Mouse (Mus musculus) midbrain, embryonic 16.5 days (tissue): ENCODE measurements around the gene Gstt1. TPM values are rescaled to one million over a fixed set of nuclear protein-coding genes. Genes with fewer than 3 reads are reported as not detected.

Experiments
- ATAC-seq: fragments of 200-750 bp; cut with Nextera tagmentation; 2 replicates; pipeline ENCODE4 v1.8.0; 2017; ENCODE audit warnings: moderate TSS enrichment
- H3K27ac ChIP-seq: fragments of 300-500 bp; sonication (generic); 2 replicates; pipeline ENCODE4 v1.5.1; 2014; ENCODE audit warnings: mild to moderate bottlenecking, low read length, mixed read lengths
- H3K27me3 ChIP-seq: fragments of 300-500 bp; sonication (generic); 2 replicates; pipeline ENCODE4 v1.6.1; 2014; ENCODE audit warnings: low read depth, low read length, mixed read lengths; ENCODE audit not compliant: control insufficient read depth, insufficient read depth
- H3K36me3 ChIP-seq: fragments of 300-500 bp; sonication (generic); 2 replicates; pipeline ENCODE4 v1.6.1; 2014; ENCODE audit warnings: mild to moderate bottlenecking, low read length, moderate library complexity, mixed read lengths; ENCODE audit not compliant: control insufficient read depth, insufficient read depth
- H3K4me1 ChIP-seq: fragments of 300-500 bp; sonication (generic); 2 replicates; pipeline ENCODE4 v1.6.1; 2014; ENCODE audit warnings: mild to moderate bottlenecking, low read length, mixed read lengths; ENCODE audit not compliant: control insufficient read depth, insufficient read depth
- H3K4me2 ChIP-seq: fragments of 300-500 bp; sonication (generic); 2 replicates; pipeline ENCODE4 v1.6.1; 2014; ENCODE audit warnings: mild to moderate bottlenecking, low read length, mixed read lengths
- H3K4me3 ChIP-seq: fragments of 300-500 bp; sonication (generic); 2 replicates; pipeline ENCODE4 v1.5.1; 2014; ENCODE audit warnings: low read depth, mild to moderate bottlenecking, low read length, moderate library complexity, mixed read lengths
- H3K9ac ChIP-seq: fragments of 300-500 bp; sonication (generic); 2 replicates; pipeline ENCODE4 v1.6.1; 2014; ENCODE audit warnings: low read depth, low read length, mixed read lengths
- H3K9me3 ChIP-seq: fragments of 300-500 bp; sonication (generic); replicated peaks from 2 replicates; pipeline ENCODE4 v1.6.1; 2014; ENCODE audit warnings: mild to moderate bottlenecking, low read length, mixed read lengths; ENCODE audit not compliant: control insufficient read depth, poor library complexity, severe bottlenecking
- WGBS: fragments of 180-500 bp; shearing (Covaris S2); extraction: QIAGEN DNeasy Blood & Tissue Kit; methylation state at CpG from one replicate; pipeline ENCODE4 v1.1.7; 2014; 5-methylcytosine and 5-hydroxymethylcytosine counted together
- polyA plus RNA-seq: library from polyadenylated mRNA; unstranded; fragments of >200 nt; fragmentation: Nextera tagmentation; extraction: Ambion mirVana; gene quantifications from 2 replicates; pipeline ENCODE4 v1.2.1, GENCODE M21; 2015

Gstt1 gene
- polyA plus RNA-seq, 1 experiment from 2014 or later: 20.3 TPM

DNA sequence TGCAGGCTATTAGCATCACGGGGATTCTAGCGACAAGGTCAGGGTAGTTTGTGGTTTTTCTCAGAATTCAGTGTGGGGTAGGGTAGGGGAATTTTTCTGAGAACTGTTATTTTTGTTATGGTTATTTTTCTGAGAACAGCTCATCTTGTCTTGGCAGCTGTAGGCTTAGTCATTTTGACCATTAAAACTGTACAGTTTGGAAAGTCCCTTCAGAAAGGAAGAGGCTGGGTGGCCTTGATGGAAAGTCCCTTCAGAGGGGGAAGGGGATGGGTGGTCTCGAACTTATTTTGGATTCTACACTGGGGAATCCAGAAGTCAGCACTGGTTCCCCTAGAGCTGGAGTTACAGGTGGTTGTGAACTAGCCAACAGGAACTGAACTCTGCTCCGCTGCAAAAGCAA lies 26.1 kb upstream of the Gstt1 start:
- Histone ChIP-seq H3K36me3 (no peaks in the 10 kb centered on the region), H3K27me3 (no peaks in the 10 kb centered on the region), H3K9me3 (no peaks in the 10 kb centered on the region), H3K27ac (no peak overlapping the region), H3K4me3 (no peak overlapping the region), H3K4me1 (no peaks in the 10 kb centered on the region), H3K9ac (no peak overlapping the region), H3K4me2 (no peak overlapping the region)
- 88% methylated on average over 4 of the region's 4 CpGs for WGBS
- ATAC-seq: no peak

DNA sequence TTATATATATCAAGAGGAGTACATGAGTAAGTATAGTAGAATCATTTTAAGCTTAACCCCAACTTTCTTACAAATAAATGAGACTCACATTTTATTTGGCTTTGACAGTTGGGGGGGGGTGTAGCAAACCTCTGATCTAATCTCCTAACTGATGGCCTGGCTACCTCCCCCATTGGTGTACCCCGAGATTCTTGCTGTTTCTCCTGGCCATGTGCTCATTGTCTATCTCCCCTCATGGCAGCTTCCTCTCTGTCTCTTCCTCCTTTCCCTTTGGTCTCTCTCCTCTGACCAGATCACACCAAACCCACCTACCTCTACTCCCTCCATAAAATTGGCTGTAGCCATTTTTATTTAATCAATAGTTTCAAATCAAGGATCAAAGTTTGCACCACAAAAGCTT lies 25.4 kb upstream of the Gstt1 start:
- no peak overlapping the region for H3K4me2 ChIP-seq
- no peak overlapping the region for H3K9ac ChIP-seq
- H3K9me3 ChIP-seq: no peaks in the 10 kb centered on the region
- no peak for ATAC-seq
- no peaks in the 10 kb centered on the region for H3K27me3 ChIP-seq
- no peaks in the 10 kb centered on the region for H3K36me3 ChIP-seq
- H3K4me3 ChIP-seq: no peak overlapping the region
- H3K4me1 ChIP-seq: no peaks in the 10 kb centered on the region
- WGBS: 100% methylated on average over 1 of the region's 1 CpGs
- H3K27ac ChIP-seq: no peak overlapping the region

DNA sequence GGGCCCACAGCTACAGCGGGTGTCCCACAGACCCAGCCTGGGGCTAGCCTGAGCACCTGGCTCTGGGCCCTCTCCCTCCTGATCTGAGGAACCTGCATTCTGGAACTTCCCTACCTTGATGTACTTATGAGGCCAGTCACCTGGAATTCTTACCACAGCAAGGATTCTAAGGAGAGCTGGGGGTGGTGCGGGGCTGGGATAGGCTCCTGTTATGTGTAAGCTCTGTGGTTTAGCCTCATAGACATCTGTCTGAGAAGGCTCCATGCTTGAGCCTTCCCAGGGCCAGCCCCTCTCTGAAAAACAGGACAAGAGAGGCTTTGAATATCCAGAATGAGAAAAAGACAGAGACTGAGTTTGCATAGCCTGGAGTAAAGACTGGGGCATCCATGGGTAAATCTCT lies 24.1 kb upstream of the Gstt1 start, which contains the start of gene Gstt4:
Gene Gstt4 (minus strand): TSS at position 101 of the 400 bp plus-strand sequence.
- Histone ChIP-seq H3K27me3 (no peaks in the 10 kb centered on the region), H3K4me2 (no peak within 1 kb of the TSS), H3K9me3 (no peaks in the 10 kb centered on the region), H3K9ac (no peak within 1 kb of the TSS), H3K4me3 (no peak within 1 kb of the TSS), H3K36me3 (no peaks in the 10 kb centered on the region), H3K4me1 (no peaks in the 10 kb centered on the region), H3K27ac (no peak within 1 kb of the TSS)
- 93% methylated on average over 2 of the region's 2 CpGs for WGBS
- no peak for ATAC-seq

DNA sequence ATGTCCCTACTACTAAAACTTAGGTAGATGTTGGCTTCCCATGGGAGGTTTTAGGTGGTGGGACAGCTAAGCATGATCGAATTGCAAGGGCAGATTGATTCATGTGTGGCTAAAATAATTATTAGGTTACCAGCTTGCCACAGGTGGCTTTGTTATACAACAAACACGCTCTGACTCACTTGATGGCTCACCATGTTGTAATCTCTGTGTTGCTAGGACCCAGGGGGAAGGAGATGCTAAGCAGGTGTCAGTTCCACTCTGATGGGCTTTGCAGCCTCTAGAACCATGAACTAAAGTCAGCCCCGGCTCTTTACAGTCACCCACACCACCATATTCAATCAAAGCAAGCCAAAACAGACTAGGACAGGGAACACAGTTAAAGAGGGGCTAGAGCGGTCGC lies 21.5 kb upstream of the Gstt1 start:
- Histone ChIP-seq H3K4me2 (no peak overlapping the region), H3K4me1 (no peaks in the 10 kb centered on the region), H3K9ac (no peak overlapping the region), H3K36me3 (no peaks in the 10 kb centered on the region), H3K27ac (no peak overlapping the region), H3K27me3 (no peaks in the 10 kb centered on the region), H3K9me3 (no peaks in the 10 kb centered on the region), H3K4me3 (no peak overlapping the region)
- 89% methylated on average over 5 of the region's 5 CpGs for WGBS
- ATAC-seq: no peak

DNA sequence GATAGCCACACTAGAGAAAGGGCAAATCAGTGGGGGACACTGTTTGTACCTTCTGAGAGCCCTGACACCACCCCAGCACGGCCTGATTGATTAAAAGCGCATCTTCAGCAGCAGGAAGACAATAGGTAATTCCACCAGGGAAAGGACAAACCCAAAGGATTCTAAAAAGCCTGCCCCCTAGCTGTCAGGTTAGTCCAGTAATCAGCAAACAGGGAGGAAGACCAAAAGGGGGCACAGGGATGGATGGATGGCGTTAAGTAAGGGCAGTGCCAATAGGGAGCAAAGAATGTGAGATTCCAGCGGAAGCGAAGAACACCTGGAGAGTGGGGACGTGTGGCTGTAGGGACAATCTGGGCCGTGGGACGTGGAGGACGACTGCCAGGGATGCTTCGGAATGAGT lies 20.3 kb upstream of the Gstt1 start:
- 64% methylated on average over 10 of the region's 10 CpGs for WGBS
- H3K4me2 ChIP-seq: no peak overlapping the region
- no peaks in the 10 kb centered on the region for H3K27me3 ChIP-seq
- no peak overlapping the region for H3K9ac ChIP-seq
- H3K9me3 ChIP-seq: no peaks in the 10 kb centered on the region
- H3K4me3 ChIP-seq: no peak overlapping the region
- H3K27ac ChIP-seq: no peak overlapping the region
- H3K4me1 ChIP-seq: no peaks in the 10 kb centered on the region
- no peaks in the 10 kb centered on the region for H3K36me3 ChIP-seq
- no peak for ATAC-seq

DNA sequence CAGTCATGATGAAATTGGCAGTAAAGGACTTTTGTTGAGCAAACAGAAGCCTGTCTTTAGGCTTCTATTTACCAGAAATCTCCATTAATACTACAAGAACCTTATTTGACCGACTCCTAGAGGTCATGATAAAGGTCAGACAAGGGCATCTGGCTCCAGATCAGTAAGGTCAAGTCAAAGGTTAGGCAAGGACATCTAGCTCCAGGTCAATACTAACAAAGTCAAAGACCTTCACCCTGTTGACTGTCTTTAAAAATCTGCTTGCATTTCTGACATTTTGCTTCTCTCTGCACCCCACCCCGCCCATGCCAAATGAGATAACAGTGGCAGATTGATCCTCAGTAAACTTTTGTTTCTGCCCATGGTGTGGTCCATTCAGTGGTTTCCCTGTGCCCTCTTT lies 5.8 kb upstream of the Gstt1 start:
- Histone ChIP-seq H3K27ac (no peak overlapping the region), H3K4me1 (no peaks in the 10 kb centered on the region), H3K27me3 (no peaks in the 10 kb centered on the region), H3K4me2 (no peak overlapping the region), H3K36me3 (no peaks in the 10 kb centered on the region), H3K4me3 (no peak overlapping the region), H3K9me3 (no peaks in the 10 kb centered on the region), H3K9ac (no peak overlapping the region)
- WGBS: 72% methylated on average over 2 of the region's 2 CpGs
- no peak for ATAC-seq

DNA sequence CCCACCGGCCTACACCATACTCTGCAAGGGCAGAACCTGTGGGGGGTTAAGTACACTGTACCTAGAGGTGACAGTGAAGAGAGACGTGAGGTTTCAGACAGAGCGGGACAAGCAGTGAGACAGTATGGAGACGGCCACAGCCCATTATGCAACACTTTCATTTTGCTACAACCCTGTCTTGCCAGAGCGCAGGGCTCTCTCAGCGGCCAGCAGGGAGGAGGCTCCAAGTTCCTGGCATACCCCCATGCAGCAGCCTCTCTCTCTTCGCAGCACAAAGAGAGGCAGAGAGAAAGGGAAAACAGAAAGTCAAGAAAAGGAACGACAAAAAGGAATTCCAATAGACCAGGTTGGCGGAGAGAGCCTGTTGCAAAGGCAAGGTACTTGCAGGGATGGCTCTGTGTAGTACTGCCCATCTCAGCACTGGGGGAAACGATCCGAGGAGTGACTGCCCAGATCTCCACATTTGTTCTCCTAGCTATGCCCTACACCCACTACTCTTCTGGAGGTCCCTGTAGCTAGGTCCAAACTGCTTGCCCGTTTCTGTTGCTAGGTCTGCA lies 687 bp downstream of the Gstt1 start:
- ATAC-seq: peak; percentile 80
- Histone ChIP-seq H3K9me3 (no peaks in the 10 kb centered on the region), H3K4me2 (peak overlapping the region; percentile 59), H3K4me1 (peaks cover 5% of the 10 kb centered on the region), H3K9ac (peak overlapping the region; percentile 10), H3K36me3 (no peaks in the 10 kb centered on the region), H3K27ac (0 out of 2 replicates have a peak overlapping the region, but pooled peaks have one; percentile 9), H3K27me3 (no peaks in the 10 kb centered on the region), H3K4me3 (peak overlapping the region; percentile 41)
- WGBS: under 1% methylated on average over 12 of the region's 12 CpGs

DNA sequence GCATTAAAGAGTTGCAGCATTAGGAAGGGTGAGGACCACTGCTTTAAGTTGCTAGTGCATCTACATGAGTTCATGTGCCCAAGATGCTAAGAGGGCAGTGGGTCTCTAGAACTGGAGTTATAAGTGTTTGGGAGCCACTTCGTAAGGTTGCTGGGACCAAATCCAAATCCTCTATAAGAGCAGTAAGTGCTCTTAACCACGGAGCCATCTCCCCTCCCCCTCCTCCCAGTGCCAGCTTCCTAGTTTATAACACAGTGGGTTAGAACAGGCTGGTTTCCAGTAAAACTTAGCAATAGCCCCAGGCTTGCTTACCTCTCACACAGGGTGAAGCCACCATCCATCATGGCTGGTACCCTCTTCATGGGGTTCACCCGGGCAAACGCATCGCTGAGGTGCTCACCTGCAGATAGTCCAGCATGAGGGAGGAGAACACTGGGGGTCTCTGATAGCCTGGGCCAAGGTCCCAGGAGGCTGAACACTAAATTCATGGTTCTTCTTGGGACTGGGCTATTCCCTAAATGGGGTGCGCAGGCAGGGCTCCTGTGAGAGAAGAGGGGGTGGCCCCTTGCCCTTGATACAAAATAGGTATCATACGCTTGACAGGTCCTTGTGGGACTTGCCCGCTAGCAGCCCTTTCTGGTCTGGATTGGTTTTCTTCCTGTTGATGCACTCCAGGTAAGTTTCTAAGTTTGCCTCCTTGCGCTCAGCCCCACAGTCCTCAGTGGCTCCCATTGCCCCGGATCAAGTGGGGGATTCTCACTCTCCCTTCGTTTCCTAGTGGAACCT lies 1.5 kb downstream of the Gstt1 start:
- no peak overlapping the region for H3K9ac ChIP-seq
- no peaks in the 10 kb centered on the region for H3K36me3 ChIP-seq
- H3K27me3 ChIP-seq: no peaks in the 10 kb centered on the region
- H3K4me2 ChIP-seq: peak overlapping the region; percentile 59
- H3K4me1 ChIP-seq: peaks cover 5% of the 10 kb centered on the region
- no peak overlapping the region for H3K27ac ChIP-seq
- H3K9me3 ChIP-seq: no peaks in the 10 kb centered on the region
- peak overlapping the region; percentile 41 for H3K4me3 ChIP-seq
- ATAC-seq: no peak
- WGBS: 45% methylated on average over 11 of the region's 11 CpGs

DNA sequence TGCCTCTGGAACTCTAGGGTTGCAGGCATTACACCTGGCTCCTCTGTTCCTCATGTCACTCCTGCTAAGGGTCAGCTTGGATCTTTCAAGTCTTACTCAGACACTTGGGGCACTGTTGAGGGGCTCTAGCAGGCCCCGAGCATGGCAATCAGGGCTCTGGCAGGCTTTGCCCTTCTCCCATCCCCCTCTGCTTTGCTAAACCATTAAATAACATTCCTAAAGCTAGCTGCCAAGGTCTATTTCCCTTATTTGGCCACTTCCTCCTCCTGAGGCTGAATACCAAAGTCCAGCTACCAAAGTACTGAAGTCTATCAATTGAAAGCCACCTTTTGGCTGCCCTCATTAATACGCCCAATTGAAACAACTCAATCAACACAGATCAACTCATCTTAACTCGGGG lies 3.5 kb downstream of the Gstt1 start:
- H3K4me2 ChIP-seq: no peak overlapping the region
- WGBS: 28% methylated on average over 3 of the region's 3 CpGs
- no peaks in the 10 kb centered on the region for H3K36me3 ChIP-seq
- no peaks in the 10 kb centered on the region for H3K9me3 ChIP-seq
- ATAC-seq: no peak
- no peak overlapping the region for H3K4me3 ChIP-seq
- H3K27ac ChIP-seq: no peak overlapping the region
- H3K27me3 ChIP-seq: no peaks in the 10 kb centered on the region
- H3K4me1 ChIP-seq: peaks cover 5% of the 10 kb centered on the region
- no peak overlapping the region for H3K9ac ChIP-seq
